Mouse (Mus musculus) heart, postnatal 0 days (tissue): ENCODE data around the gene Mrpl50. TPM values are rescaled to one million over a fixed set of nuclear protein-coding genes. Genes with fewer than 3 reads are reported as not detected.
A peak's percentile ranks its signal among the peaks of the same experiment; 100 is the strongest.

Experiments used
- ATAC-seq: fragments of 200-750 bp; cut with Nextera tagmentation; 2 replicates; pipeline ENCODE4 v1.8.0; 2017; ENCODE audit warnings: low read depth, moderate number of reproducible peaks, moderate library complexity; ENCODE audit not compliant: insufficient read depth
- DNase-seq: peaks from one replicate; pipeline ENCODE4 v3.0.0-alpha.2; 2016; ENCODE audit warnings: low spot score
- H3K27ac ChIP-seq: fragments of 300-500 bp; sonication (generic); 2 replicates; pipeline ENCODE4 v1.5.1; 2014; ENCODE audit warnings: low read depth, mild to moderate bottlenecking
- H3K27me3 ChIP-seq: fragments of 300-500 bp; sonication (generic); 2 replicates; pipeline ENCODE4 v1.6.1; 2014; ENCODE audit warnings: low read length, mixed read lengths; ENCODE audit not compliant: control insufficient read depth, insufficient read depth
- H3K36me3 ChIP-seq: fragments of 300-500 bp; sonication (generic); replicated peaks from 2 replicates; pipeline ENCODE4 v1.6.1; 2014; ENCODE audit warnings: low read length, mixed read lengths; ENCODE audit not compliant: control insufficient read depth, insufficient read depth
- H3K4me1 ChIP-seq: fragments of 300-500 bp; sonication (generic); 2 replicates; pipeline ENCODE4 v1.6.1; 2014; ENCODE audit warnings: antibody characterized with exemption; ENCODE audit not compliant: control insufficient read depth, insufficient read depth
- H3K4me2 ChIP-seq: fragments of 300-500 bp; sonication (generic); 2 replicates; pipeline ENCODE4 v1.6.1; 2014; ENCODE audit warnings: low read depth, mild to moderate bottlenecking, low read length, moderate library complexity
- H3K4me3 ChIP-seq: fragments of 300-500 bp; sonication (generic); 2 replicates; pipeline ENCODE4 v1.5.1; 2014; ENCODE audit warnings: low read depth, low read length
- H3K9ac ChIP-seq: fragments of 300-500 bp; sonication (generic); replicated peaks from 2 replicates; pipeline ENCODE4 v1.6.1; 2014; ENCODE audit warnings: low read depth, low read length, mixed read lengths
- H3K9me3 ChIP-seq: fragments of 300-500 bp; sonication (generic); replicated peaks from 2 replicates; pipeline ENCODE4 v1.6.1; 2016; ENCODE audit warnings: low read length; ENCODE audit not compliant: control insufficient read depth
- CTCF ChIP-seq: IDR thresholded peaks from 2 replicates; pipeline ENCODE4 v1.5.1; 2016; ENCODE audit warnings: antibody characterized with exemption, control low read depth, low read depth
- EP300 ChIP-seq: IDR thresholded peaks from 2 replicates; pipeline ENCODE4 v1.6.1; 2016; ENCODE audit warnings: antibody characterized with exemption, low read depth
- WGBS: fragments of 180-500 bp; shearing (Covaris S2); extraction: QIAGEN DNeasy Blood & Tissue Kit; methylation state at CpG from one replicate; pipeline ENCODE4 v1.1.7; 2014; 5-methylcytosine and 5-hydroxymethylcytosine counted together
- polyA plus RNA-seq: library from polyadenylated mRNA; unstranded; fragments of >200 nt; fragmentation: Nextera tagmentation; extraction: Ambion mirVana; gene quantifications from 2 replicates; pipeline ENCODE4 v1.2.1, GENCODE M21; 2015
- total RNA-seq: library from RNA; depleted of rRNA; stranded (reverse); fragments of >200 nt; gene quantifications from 2 replicates; pipeline ENCODE4 v1.2.3, GENCODE M21; 2014; ENCODE audit warnings: low replicate concordance; rRNA removed

Mrpl50 gene
- 22.1 and 36.6 TPM in 2 replicates for total RNA-seq
- 53.3 and 54.6 TPM in 2 replicates for polyA plus RNA-seq

DNA sequence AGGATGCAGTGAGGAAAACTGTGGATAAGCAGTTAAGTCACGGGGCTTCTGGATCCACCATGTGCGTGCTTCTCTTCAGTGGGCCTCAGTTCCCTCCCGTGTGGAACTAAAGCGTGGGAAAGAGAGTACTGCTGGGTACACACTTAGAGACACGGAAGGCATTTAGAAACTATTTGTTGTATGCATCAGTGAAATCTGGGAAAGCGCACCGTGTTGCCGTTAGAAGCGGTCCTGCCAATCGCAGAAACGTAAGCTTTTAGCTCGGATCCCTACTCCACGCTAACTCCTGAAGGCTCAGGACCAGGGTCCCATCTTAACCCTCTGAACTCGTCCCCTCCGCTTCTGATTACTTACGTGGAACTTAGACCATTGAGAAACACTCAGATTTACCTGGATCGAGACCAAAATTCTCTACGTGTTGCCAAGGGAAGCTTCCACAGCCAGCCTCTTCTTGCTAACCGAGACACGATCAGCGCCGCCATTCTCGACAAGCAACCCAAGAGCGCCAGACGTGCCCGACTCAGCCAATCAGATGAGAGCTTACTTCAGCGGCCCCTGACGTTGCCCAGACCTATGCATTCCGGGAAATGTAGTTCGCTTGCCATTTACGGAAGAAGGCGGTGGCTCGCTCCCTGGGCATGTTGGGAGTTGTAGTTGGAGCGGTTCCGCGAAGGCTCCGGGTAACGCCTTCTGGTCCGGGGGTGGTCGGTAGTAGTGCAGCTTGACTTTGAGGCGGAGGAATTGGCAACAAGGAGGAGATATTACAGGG, at the start of gene Mrpl50, which contains the start of gene Zfp189:
Gene Mrpl50 (minus strand): TSS at position 522 of the 769 bp plus-strand sequence.
Gene Zfp189 (plus strand): TSS at position 605 of the 769 bp plus-strand sequence.
- DNase-seq = peak; percentile 98
- Histone ChIP-seq H3K4me3 (peak within 1 kb of the TSS; percentile 83), H3K9me3 (no peaks in the 10 kb centered on the region), H3K27me3 (no peaks in the 10 kb centered on the region), H3K9ac (peak within 1 kb of the TSS; percentile 74), H3K4me1 (peaks cover 17% of the 10 kb centered on the region), H3K4me2 (peak within 1 kb of the TSS; percentile 90), H3K27ac (peak within 1 kb of the TSS; percentile 77), H3K36me3 (peaks cover 15% of the 10 kb centered on the region)
- WGBS = under 1% methylated on average over 41 of the region's 41 CpGs
- peak; percentile 99 for ATAC-seq
- TF ChIP-seq EP300 (peak; percentile 13; the same call in 1 of the 2 replicates), CTCF (no peak)

GRCm38 (mm10) chr4:49567613-49568012, 46.7 kb upstream of the Mrpl50 start:
- Histone ChIP-seq H3K4me1 (no peaks in the 10 kb centered on the region), H3K9ac (no peak overlapping the region), H3K4me3 (no peak overlapping the region), H3K4me2 (no peak overlapping the region), H3K9me3 (no peaks in the 10 kb centered on the region), H3K36me3 (no peaks in the 10 kb centered on the region), H3K27ac (no peak overlapping the region), H3K27me3 (no peaks in the 10 kb centered on the region)
- WGBS = 14% methylated on average over 3 of the region's 3 CpGs
- DNase-seq = peak; percentile 83
- peak; percentile 55; the same call in 1 of the 2 replicates for ATAC-seq
- peak; percentile 94 for TF ChIP-seq CTCF
- TF ChIP-seq EP300 = no peak

DNA sequence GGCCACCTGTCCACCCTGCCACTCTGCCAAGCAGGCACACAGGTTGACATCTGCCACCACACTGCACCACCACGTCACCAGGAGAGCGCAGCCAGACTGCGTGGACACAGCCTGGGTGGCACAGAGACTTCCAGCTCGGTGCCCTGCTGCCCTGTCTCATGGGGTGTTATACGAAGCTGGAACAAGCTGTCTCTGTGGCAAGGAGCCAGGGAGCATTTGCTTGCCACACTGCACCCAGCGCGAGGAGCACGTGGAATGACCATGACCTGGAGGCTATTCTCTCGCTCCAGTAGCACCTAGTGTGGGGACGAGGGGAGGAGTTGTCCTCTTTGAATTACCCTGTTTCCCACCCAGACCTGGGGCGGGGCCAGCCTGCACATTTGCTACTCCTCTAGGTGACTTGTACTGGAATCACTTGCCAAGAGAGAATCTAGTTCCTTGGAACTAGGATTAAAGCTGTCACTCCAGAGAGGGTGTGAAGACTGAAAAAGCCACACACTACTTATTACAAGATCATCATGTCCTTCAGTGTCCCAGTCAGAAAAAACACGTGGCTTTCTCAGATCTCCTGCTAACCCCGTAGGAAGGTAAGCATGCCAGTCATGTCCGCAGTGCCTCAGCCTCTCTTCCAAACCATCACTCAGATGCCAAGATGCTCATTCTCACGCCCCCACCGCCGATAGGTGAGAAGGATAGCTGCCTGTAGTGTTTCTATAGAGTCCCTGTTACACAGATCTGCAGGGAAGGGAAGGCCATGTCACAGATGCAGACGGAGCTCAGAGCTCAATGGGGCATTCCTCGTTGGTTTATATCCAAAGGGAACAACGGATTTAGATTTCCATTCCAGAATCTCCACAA, 39.3 kb upstream of the Mrpl50 start:
- 56% methylated on average over 20 of the region's 20 CpGs for WGBS
- Histone ChIP-seq H3K9me3 (no peaks in the 10 kb centered on the region), H3K9ac (no peak overlapping the region), H3K36me3 (no peaks in the 10 kb centered on the region), H3K4me3 (no peak overlapping the region), H3K27me3 (no peaks in the 10 kb centered on the region), H3K4me2 (no peak overlapping the region), H3K4me1 (peaks cover 7% of the 10 kb centered on the region; the same call in 1 of the 2 replicates), H3K27ac (no peak overlapping the region)
- peak; percentile 77 for ATAC-seq
- peak; percentile 14 for DNase-seq
- no peak for TF ChIP-seq EP300
- TF ChIP-seq CTCF = no peak

DNA sequence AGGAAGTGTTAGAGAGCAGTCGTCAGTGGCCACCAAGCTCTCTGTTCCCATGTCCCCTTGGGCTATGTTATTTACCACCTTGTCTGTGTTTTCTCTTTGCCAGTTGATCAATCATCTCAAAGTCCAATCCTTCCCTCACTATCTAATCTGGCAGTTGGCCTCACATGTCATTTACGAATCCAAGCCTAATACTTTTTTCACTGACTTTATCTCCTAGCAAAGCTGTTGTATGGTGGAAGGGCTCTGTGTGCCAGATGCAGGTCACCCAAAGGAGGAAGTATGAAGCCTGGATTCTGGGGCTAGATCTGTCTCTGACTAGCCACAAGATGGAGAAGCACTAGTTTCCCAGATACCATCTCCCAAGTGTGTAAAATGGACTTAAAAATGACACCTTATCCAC, 37.3 kb upstream of the Mrpl50 start:
- 38% methylated on average over 2 of the region's 2 CpGs for WGBS
- Histone ChIP-seq H3K9ac (no peak overlapping the region), H3K9me3 (no peaks in the 10 kb centered on the region), H3K27me3 (no peaks in the 10 kb centered on the region), H3K4me2 (no peak overlapping the region), H3K4me1 (peaks cover 7% of the 10 kb centered on the region; the same call in 1 of the 2 replicates), H3K27ac (no peak overlapping the region), H3K4me3 (no peak overlapping the region), H3K36me3 (no peaks in the 10 kb centered on the region)
- DNase-seq = no peak
- TF ChIP-seq EP300 (no peak), CTCF (no peak)
- no peak for ATAC-seq

DNA sequence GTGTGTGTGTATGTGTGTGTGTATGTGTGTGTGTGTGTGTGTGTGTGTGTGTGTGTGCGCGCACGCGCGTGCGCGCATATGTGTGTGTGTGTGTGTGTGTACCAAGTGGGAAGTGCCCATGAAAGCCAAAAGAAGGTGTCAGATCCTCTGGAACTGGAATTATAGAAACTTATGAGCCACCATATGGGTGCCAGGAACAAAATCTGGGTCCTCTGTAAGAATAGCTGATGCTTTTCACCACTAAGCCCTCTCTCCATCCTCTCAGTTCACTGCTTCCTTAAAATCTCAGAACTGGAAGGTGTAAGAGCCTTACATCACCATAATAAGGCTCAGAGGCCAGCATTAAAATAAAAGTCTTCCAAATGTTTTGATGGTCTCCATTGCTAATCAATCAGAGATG, 36.5 kb upstream of the Mrpl50 start:
- peaks cover 7% of the 10 kb centered on the region; the same call in 1 of the 2 replicates for H3K4me1 ChIP-seq
- no peak overlapping the region for H3K4me2 ChIP-seq
- no peaks in the 10 kb centered on the region for H3K36me3 ChIP-seq
- H3K9ac ChIP-seq = no peak overlapping the region
- 82% methylated on average over 7 of the region's 7 CpGs for WGBS
- no peaks in the 10 kb centered on the region for H3K27me3 ChIP-seq
- TF ChIP-seq CTCF = no peak
- TF ChIP-seq EP300 = no peak
- H3K9me3 ChIP-seq = no peaks in the 10 kb centered on the region
- DNase-seq = no peak
- no peak overlapping the region for H3K4me3 ChIP-seq
- no peak for ATAC-seq
- H3K27ac ChIP-seq = no peak overlapping the region
